Mouse (Mus musculus) neural tube, embryonic 11.5 days (tissue): ENCODE measurements around the gene Pdpn. TPM values are rescaled to one million over a fixed set of nuclear protein-coding genes. Genes with fewer than 3 reads are reported as not detected.

Source experiments
- ATAC-seq: fragments of 200-750 bp; cut with Nextera tagmentation; 2 replicates; pipeline ENCODE4 v1.8.0; 2017; ENCODE audit warnings: moderate number of reproducible peaks, mild to moderate bottlenecking, moderate TSS enrichment, moderate library complexity; ENCODE audit not compliant: insufficient read depth, low FRiP score, low TSS enrichment
- DNase-seq: peaks from one replicate; pipeline ENCODE4 v3.0.0-alpha.2; 2015; ENCODE audit warnings: low spot score
- H3K27ac ChIP-seq: fragments of 300-500 bp; sonication (generic); 2 replicates; pipeline ENCODE4 v1.5.1; 2014; ENCODE audit warnings: low read depth, mild to moderate bottlenecking, low read length
- H3K27me3 ChIP-seq: fragments of 300-500 bp; sonication (generic); 2 replicates; pipeline ENCODE4 v1.6.1; 2014; ENCODE audit warnings: mild to moderate bottlenecking, low read length, mixed read lengths; ENCODE audit not compliant: control insufficient read depth, insufficient read depth
- H3K36me3 ChIP-seq: fragments of 300-500 bp; sonication (generic); 2 replicates; pipeline ENCODE4 v1.6.1; 2014; ENCODE audit warnings: mild to moderate bottlenecking, low read length, moderate library complexity, mixed read lengths; ENCODE audit not compliant: control insufficient read depth, insufficient read depth
- H3K4me1 ChIP-seq: fragments of 300-500 bp; sonication (generic); 2 replicates; pipeline ENCODE4 v1.6.1; 2014; ENCODE audit warnings: low read length, mixed read lengths; ENCODE audit not compliant: control insufficient read depth, insufficient read depth
- H3K4me2 ChIP-seq: fragments of 300-500 bp; sonication (generic); 2 replicates; pipeline ENCODE4 v1.6.1; 2014; ENCODE audit warnings: low read depth, mild to moderate bottlenecking, moderate library complexity
- H3K4me3 ChIP-seq: fragments of 300-500 bp; sonication (generic); 2 replicates; pipeline ENCODE4 v1.5.1; 2014; ENCODE audit warnings: low read depth, low read length
- H3K9ac ChIP-seq: fragments of 300-500 bp; sonication (generic); 2 replicates; pipeline ENCODE4 v1.6.1; 2014; ENCODE audit warnings: mild to moderate bottlenecking, low read length
- H3K9me3 ChIP-seq: fragments of 300-500 bp; sonication (generic); 2 replicates; pipeline ENCODE4 v1.6.1; 2016; ENCODE audit warnings: low read length; ENCODE audit not compliant: control insufficient read depth
- WGBS: fragments of 180-500 bp; shearing (Covaris S2); extraction: QIAGEN DNeasy Blood & Tissue Kit; methylation state at CpG from one replicate; pipeline ENCODE4 v1.1.7; 2014; 5-methylcytosine and 5-hydroxymethylcytosine counted together
- polyA plus RNA-seq: library from polyadenylated mRNA; unstranded; fragments of >200 nt; fragmentation: Nextera tagmentation; extraction: Ambion mirVana; gene quantifications from 2 replicates; pipeline ENCODE4 v1.2.1, GENCODE M21; 2014

Gene Pdpn
- polyA plus RNA-seq, 1 experiment from 2014 or later = 147 TPM

DNA sequence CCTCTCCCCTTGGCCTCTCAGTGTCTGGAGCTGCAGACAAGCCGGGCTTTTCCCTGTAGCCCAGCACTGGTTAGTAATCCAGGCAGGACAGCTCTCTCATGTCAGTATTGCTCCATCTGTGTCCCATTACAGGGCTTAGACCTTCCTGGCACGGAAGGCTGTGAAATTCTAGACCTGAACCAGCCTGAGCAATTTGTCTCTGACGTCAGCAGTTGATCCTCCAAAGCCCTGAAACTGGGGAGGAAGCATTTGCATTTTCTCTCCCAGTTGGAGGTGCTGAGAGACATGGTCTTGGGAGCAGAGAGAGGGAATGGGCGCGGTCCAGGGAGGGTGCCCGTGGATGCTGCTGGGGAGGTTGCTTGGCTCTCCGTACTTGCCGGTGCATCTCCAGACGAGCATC lies 31.2 kb upstream of the Pdpn start:
- Histone ChIP-seq H3K4me3 (no peak overlapping the region), H3K4me2 (no peak overlapping the region), H3K36me3 (no peaks in the 10 kb centered on the region), H3K4me1 (no peaks in the 10 kb centered on the region), H3K27ac (no peak overlapping the region), H3K9ac (no peak overlapping the region), H3K27me3 (no peaks in the 10 kb centered on the region), H3K9me3 (no peaks in the 10 kb centered on the region)
- no peak for ATAC-seq
- 40% methylated on average over 9 of the region's 9 CpGs for WGBS
- peak; percentile 46 for DNase-seq

DNA sequence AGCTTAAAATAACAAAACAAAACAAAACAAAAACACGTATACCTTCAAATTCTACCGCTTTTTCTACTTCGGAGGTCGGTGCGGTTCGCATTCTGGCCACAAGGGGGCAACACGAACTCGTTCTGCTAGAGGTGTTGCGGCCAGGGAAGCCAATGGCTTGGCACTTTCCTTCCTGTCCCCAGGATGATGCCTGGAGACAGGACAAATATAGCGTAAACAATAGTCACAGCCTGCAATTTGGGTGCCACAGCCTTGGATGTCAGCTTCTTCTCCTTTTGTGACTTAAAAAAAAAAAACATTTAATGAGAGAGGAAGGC lies 26.2 kb upstream of the Pdpn start:
- ATAC-seq (no peak), DNase-seq (peak; percentile 87)
- 2% methylated on average over 10 of the region's 10 CpGs for WGBS
- no peaks in the 10 kb centered on the region for H3K27me3 ChIP-seq
- H3K4me3 ChIP-seq = 0 out of 2 replicates have a peak overlapping the region, but pooled peaks have one; percentile 16
- H3K4me1 ChIP-seq = peaks cover 5% of the 10 kb centered on the region; the same call in 1 of the 2 replicates
- H3K9ac ChIP-seq = peak overlapping the region; percentile 23; the same call in 1 of the 2 replicates
- H3K27ac ChIP-seq = peak overlapping the region; percentile 93
- H3K4me2 ChIP-seq = peak overlapping the region; percentile 34
- H3K9me3 ChIP-seq = no peaks in the 10 kb centered on the region
- no peaks in the 10 kb centered on the region for H3K36me3 ChIP-seq

DNA sequence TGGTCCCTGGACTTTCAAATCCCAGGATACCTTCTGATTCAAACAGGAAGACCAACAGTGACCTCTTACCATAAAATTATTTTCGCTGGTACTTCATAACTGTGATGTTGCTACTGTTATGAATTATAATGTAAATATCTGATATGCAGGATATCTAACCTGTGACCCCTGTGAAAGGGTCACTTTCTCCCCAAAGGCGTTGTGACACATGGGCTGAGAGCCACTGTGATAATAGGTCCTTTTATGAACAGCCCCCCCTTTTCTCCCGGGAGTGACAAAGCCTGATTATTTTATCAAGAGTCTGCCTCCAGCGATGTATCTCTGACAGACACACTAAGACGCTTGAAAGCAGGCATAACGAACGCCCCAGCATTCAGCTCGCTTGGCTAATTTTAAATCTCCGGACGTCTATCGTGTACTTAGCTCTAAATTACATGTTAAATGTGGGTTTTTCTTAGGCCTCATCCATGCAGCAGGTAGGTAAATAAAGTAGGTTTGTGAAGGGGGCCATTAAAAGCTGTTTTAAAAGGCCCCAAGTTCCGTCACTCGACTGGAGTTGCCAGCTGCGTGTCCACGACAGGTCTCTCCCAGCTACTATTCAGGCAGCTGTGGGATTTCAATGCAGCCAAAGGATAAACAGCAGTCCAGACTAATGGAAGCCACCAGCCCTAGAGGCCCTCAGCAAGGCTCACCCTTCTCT lies 25.7 kb upstream of the Pdpn start:
- H3K4me1 ChIP-seq = peaks cover 5% of the 10 kb centered on the region; the same call in 1 of the 2 replicates
- peak; percentile 64 for DNase-seq
- ATAC-seq = peak; percentile 43
- H3K4me3 ChIP-seq = 0 out of 2 replicates have a peak overlapping the region, but pooled peaks have one; percentile 16
- no peaks in the 10 kb centered on the region for H3K9me3 ChIP-seq
- H3K36me3 ChIP-seq = no peaks in the 10 kb centered on the region
- H3K27me3 ChIP-seq = no peaks in the 10 kb centered on the region
- H3K4me2 ChIP-seq = peak overlapping the region; percentile 34
- 19% methylated on average over 15 of the region's 15 CpGs for WGBS
- H3K9ac ChIP-seq = peak overlapping the region; percentile 42
- H3K27ac ChIP-seq = peak overlapping the region; percentile 93

GRCm38 (mm10) chr4:143324176-143324924 lies 25.0 kb upstream of the Pdpn start:
- peak overlapping the region; percentile 93 for H3K27ac ChIP-seq
- H3K27me3 ChIP-seq = no peaks in the 10 kb centered on the region
- no peak overlapping the region for H3K4me3 ChIP-seq
- no peaks in the 10 kb centered on the region for H3K36me3 ChIP-seq
- peak; percentile 55 for DNase-seq
- peak; percentile 73 for ATAC-seq
- H3K9me3 ChIP-seq = no peaks in the 10 kb centered on the region
- peaks cover 5% of the 10 kb centered on the region; the same call in 1 of the 2 replicates for H3K4me1 ChIP-seq
- H3K9ac ChIP-seq = peak overlapping the region; percentile 42
- WGBS = 8% methylated on average over 8 of the region's 11 CpGs
- H3K4me2 ChIP-seq = no peak overlapping the region

GRCm38 (mm10) chr4:143313299-143313698 lies 13.9 kb upstream of the Pdpn start:
- 87% methylated on average over 6 of the region's 6 CpGs for WGBS
- Histone ChIP-seq H3K27ac (no peak overlapping the region), H3K27me3 (no peaks in the 10 kb centered on the region), H3K36me3 (no peaks in the 10 kb centered on the region), H3K4me2 (no peak overlapping the region), H3K9me3 (no peaks in the 10 kb centered on the region), H3K9ac (no peak overlapping the region), H3K4me1 (no peaks in the 10 kb centered on the region), H3K4me3 (no peak overlapping the region)
- ATAC-seq (no peak), DNase-seq (no peak)

GRCm38 (mm10) chr4:143311341-143311740 lies 12.0 kb upstream of the Pdpn start:
- DNase-seq (peak; percentile 26), ATAC-seq (no peak)
- H3K27me3 ChIP-seq = no peaks in the 10 kb centered on the region
- H3K4me1 ChIP-seq = no peaks in the 10 kb centered on the region
- no peak overlapping the region for H3K4me2 ChIP-seq
- no peaks in the 10 kb centered on the region for H3K36me3 ChIP-seq
- H3K27ac ChIP-seq = no peak overlapping the region
- no peak overlapping the region for H3K4me3 ChIP-seq
- WGBS = 46% methylated on average over 2 of the region's 2 CpGs
- no peak overlapping the region for H3K9ac ChIP-seq
- no peaks in the 10 kb centered on the region for H3K9me3 ChIP-seq

- Histone ChIP-seq H3K4me1 (no peaks in the 10 kb centered on the region; the same call in 1 of the 2 replicates), H3K9me3 (no peaks in the 10 kb centered on the region), H3K4me2 (no peak overlapping the region), H3K9ac (no peak overlapping the region), H3K36me3 (no peaks in the 10 kb centered on the region), H3K27ac (no peak overlapping the region), H3K27me3 (no peaks in the 10 kb centered on the region), H3K4me3 (no peak overlapping the region)
- DNase-seq = no peak
- no peak for ATAC-seq
- 55% methylated on average over 5 of the region's 5 CpGs for WGBS
Observed at GRCm38 (mm10) chr4:143305987-143306772, 6.8 kb upstream of the Pdpn start.

DNA sequence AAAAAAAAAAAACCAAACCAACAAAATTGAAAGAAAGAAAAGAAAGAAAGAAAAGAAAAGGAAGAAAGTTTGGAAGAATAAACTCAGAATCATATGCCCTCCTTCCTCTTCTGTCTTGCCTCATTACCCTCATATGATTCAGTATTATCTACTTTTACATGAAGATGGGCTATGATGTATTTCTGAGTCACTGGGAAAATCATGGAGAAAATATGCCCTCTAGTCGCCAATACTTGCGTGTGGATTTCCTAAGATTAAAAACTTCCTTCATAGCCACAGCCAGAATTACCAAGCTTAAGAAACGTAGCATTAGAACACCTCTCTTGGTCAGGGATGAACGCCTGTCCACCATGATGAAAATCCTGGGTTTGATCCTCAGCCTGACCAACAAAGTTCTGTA lies 5.7 kb upstream of the Pdpn start:
- DNase-seq (no peak), ATAC-seq (no peak)
- WGBS = 91% methylated on average over 4 of the region's 4 CpGs
- H3K9ac ChIP-seq = no peak overlapping the region
- H3K36me3 ChIP-seq = no peaks in the 10 kb centered on the region
- no peak overlapping the region for H3K27ac ChIP-seq
- H3K4me1 ChIP-seq = peaks cover 3% of the 10 kb centered on the region; the same call in 1 of the 2 replicates
- no peaks in the 10 kb centered on the region for H3K9me3 ChIP-seq
- H3K4me2 ChIP-seq = no peak overlapping the region
- H3K27me3 ChIP-seq = no peaks in the 10 kb centered on the region
- no peak overlapping the region for H3K4me3 ChIP-seq
